Mouse (Mus musculus): ENCODE data around the gene Gm884.
"Not testable (repeated sequence)": the region's sequence is repeated elsewhere in the genome, so short reads cannot be mapped to it uniquely, and the experiment has no call there.

Gm884 gene

DNA sequence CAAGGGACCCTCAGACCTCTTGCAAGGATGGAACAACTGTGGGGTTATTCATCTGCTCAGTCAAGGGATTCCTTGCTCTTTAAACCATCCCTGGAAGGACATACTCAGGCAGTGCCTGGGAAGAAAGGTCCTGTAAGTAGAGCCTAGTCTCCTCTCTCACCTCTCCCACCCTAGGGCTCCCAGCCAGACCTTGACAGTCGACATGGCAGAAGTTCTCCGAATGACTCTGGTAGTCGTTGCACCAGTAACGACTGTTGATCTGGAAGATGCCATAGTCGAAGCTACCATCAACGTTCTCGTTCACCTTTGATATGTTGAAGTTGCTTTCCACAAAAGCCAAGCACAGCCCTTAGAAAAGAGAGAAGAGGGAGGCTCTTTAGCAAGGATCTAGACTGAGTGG, 13.9 kb upstream of the Gm884 start:
- DNase-seq (ENCODE audit: low spot score) = no peak

DNA sequence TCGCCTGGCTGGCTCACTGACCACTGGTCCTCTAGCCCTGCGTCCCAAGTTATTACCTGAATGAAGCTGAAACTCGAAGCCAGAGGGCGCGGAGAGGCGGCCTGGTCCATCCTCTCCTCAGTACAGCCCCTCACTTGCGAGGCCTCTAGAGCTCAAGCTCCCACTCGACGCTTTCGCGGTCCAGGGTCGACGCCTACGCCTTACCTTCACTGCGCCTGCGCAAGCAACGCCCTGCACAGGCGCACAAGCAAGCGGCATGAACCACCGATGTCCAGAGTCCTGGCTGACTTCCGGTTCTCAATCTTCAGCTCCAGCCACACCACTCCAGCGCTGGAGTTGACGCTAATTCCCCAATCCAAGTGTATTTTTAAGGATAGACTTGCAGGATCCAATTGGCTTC, 6.5 kb upstream of the Gm884 start:
- DNase-seq (ENCODE audit: low spot score) = no peak

DNA sequence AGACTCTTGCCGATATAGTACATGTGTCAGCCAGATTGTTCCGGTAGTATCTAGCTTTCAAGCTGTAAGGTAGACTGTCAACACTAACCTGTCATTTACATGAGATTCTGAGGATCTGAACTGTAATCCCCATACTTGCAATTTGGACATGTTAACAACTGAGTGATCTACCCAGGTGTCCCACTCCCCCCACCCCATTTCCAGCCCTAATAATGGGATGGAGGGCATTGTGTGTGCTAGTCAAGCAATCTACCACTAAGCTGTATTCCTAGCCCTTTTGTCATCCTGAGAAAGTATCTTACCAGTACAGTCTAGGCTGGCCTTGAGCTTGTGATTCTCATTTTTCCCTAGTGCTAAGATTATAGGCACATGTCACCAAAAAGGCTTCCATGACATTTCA, 10.2 kb downstream of the Gm884 start:
- no peak for DNase-seq (ENCODE audit: low spot score)

DNA sequence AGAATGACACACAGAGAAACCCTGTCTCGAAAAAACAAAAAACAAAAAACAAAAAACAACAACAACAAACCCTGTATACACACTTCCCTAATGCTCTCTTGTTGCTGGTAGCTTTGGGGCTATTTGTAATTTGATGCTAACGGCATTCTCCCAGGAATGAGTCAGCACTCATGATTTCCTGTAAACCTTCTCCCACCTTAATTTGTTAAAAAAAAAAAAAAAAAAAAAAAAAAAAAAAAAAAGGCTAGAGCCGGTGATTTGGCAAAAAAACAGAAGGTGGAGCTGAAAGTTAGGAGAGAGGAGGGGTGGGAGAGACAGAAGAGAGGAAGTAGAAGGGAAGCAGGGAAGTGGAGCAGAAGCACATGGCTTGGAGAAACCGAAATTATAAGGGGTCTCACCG, 14.3 kb downstream of the Gm884 start:
- no peak for DNase-seq (ENCODE audit: low spot score)

DNA sequence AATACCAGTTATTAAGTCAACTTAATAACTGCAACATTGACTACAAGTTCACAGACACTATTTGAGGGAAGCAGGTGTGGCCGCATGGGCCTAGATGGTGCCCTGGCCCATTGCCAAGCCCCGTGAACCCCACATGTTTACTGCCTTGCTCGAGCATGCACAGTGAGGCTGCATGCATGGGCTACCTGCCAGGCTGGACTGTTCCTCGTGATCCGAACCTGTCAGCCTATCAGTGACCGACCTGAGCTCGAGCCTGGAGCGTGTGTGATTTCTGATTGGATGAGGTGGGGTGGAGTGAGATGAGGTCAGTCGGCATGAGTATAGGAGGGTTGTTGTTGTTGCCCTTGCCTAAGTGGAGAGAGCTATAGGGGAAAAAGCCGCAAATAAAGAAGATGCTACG, 42.6 kb downstream of the Gm884 start:
- DNase-seq (ENCODE audit: low spot score) = no peak

DNA sequence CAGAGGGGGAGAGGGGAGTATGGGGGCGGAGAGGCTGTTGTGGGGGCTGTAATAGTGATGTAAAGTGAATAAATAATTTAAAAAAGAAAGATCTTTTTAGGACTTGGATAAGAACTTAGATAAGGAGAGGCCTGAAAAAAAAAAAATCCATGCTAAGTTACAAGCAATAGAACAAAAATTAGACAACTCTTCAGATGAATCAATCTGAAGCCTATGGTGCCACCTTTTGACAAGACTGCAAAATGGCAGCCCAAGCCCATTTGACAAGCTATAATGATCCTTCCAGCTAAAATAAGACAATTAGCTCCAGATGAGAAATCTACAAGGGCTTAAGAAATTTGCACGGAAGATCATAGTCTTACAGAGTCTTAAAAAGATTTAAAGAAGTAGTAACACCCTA, 64.9 kb downstream of the Gm884 start:
- no peak for DNase-seq (ENCODE audit: low spot score)

DNA sequence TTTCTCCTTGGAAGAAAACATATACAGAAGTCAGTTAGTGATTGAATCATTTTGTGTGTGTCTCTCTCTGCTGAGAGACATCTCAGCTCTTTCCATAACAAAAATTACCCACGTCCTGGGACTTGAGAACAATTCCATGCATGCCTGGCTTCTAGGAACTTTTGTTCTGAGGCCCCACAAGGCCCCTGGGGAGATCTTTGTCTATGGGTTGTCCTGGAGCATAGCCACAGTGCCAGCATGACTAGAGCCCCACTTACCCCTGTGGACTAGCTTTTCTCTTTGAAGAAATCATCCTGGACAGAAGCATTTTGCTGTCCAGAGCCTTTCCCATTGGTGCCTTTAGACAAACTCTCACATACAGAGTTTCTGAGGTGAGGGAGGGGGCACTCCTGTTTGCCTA, 86.0 kb downstream of the Gm884 start:
- not testable (repeated sequence) for DNase-seq (ENCODE audit: low spot score)

DNA sequence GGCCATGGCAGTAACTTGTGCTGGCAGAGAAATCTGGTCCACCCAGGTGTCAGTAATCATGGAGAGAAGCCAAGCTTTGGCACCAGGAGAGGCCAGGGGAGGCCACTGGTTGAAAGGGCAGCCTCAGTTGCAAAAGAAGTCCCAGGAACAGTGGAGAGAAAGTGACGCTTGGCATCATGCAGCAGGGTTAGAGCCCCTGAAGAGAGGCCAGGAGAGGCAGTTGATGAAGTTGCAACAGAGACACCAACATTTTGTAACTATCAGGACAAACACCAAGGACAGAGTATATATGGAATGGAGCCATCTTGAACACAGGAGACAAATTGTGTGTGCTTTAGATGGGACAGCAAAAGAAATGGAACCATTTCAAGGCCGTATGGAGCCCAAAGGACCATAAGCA, 108.8 kb downstream of the Gm884 start:
- no peak for DNase-seq (ENCODE audit: low spot score)

DNA sequence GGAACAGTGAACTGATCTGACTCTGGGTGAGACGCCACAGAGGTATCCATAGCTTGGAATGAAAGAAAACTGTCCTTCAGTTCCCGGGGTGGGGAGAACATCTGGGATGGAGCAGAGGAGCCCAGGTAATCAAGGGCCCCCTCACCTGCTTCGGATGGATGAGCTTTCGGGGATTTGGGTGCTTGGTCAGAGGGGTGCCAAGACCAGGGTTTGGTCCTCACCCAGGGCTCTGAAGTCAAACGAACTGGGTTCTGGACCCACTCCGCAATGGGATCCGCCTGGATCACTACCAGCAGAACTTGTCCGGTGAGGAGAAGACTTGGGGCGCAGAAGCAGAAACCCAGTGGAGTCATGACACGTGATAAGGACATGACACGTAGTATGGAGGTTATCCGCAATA, 116.4 kb downstream of the Gm884 start, which contains the start of gene Lrrc37a:
Gene Lrrc37a, minus strand, starts transcription at position 101 of the 400 bp plus-strand sequence.
- no peak for DNase-seq (ENCODE audit: low spot score)

All from urinary bladder, postnatal 10 days (tissue).